Mouse (Mus musculus): ENCODE results near the gene Rhob. TPM values are rescaled to one million over a fixed set of nuclear protein-coding genes. Genes with fewer than 3 reads are reported as not detected.
"Not testable (repeated sequence)": the region's sequence is repeated elsewhere in the genome, so short reads cannot be mapped to it uniquely, and the experiment has no call there.

Gene Rhob
- polyA plus RNA-seq, 1 experiment = 130 TPM

DNA sequence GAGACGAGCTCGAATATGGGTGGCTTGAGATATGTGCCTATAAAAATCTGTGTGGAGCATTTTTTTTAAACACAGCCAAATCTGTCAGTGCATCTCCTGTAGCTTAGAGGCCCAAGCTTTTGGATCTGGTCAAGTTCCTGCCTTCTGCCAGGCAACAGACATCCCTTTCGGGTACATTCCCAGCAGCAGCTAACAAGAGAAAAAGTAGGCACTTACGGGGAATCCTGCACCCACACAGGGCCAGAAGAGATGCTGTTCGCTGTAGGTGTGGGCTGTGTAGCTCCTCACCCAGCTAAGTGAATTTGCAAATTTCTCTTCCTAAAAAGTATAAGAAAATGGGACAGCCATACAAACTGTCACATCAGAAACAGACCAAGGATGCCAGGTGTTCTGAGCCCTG is 34.8 kb downstream of the Rhob start:
- Histone ChIP-seq H3K36me3 (ENCODE audit: control insufficient read depth, insufficient read depth) (no peaks in the 10 kb centered on the region), H3K79me2 (ENCODE audit: control insufficient read depth, insufficient read depth) (no peaks in the 10 kb centered on the region), H3ac (ENCODE audit: control insufficient read depth, insufficient read length, low read depth) (no peak overlapping the region), H3K27me3 (ENCODE audit: control insufficient read depth, insufficient read depth, insufficient read length) (no peaks in the 10 kb centered on the region), H3K79me3 (ENCODE audit: low read depth) (no peaks in the 10 kb centered on the region), H3K4me3 (ENCODE audit: insufficient read depth, poor library complexity, severe bottlenecking) (no peak overlapping the region)
- TF ChIP-seq FOSL1 (IDR thresholded peaks at IDR 0.05; ENCODE audit: insufficient read depth, low read length, poor library complexity, severe bottlenecking) = no peak
- TF ChIP-seq USF1 (IDR thresholded peaks at IDR 0.05; ENCODE audit: low read depth) = no peak
- no peak for TF ChIP-seq CEBPB (IDR thresholded peaks at IDR 0.05; ENCODE audit: low read depth)
- TF ChIP-seq MYOG (IDR thresholded peaks at IDR 0.05; ENCODE audit: control insufficient read depth, extremely low read depth, insufficient read length) = no peak
- no peak for TF ChIP-seq MYOD1 (IDR thresholded peaks at IDR 0.05; ENCODE audit: control insufficient read depth, insufficient read length, low read depth)
- TF ChIP-seq MAX (IDR thresholded peaks at IDR 0.05) = no peak
- TF ChIP-seq CTCF (IDR thresholded peaks at IDR 0.05; ENCODE audit: control insufficient read depth, insufficient read depth, insufficient read length) = no peak

DNA sequence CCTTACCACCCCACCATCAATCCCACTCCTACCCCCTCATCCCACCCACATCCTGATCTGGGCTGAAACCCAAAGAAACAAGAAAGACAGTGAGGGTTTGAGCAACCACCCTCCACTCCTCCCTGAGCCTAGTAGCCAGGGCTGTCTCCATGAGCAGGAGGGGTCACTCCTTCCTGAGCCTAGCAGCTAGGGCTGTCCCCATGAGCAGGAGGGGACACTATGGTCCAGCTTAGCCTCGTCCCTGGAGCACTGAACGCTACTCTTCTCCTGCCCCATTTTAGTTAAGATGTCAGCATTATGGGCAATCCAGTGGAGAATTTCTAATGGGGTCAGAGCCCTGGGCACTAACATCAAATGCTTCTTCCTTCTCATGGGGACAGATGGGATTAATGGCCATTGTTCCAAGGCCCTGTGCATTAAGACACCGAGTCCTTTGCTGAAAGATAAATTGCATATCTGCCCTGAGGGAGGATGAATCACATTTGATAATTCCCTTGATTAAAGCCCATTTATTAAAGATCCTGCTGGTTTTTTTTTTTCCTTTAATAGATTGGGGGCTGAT is 36.1 kb downstream of the Rhob start:
- no peak for TF ChIP-seq MYOG (IDR thresholded peaks at IDR 0.05; ENCODE audit: control insufficient read depth, extremely low read depth, insufficient read length)
- no peak for TF ChIP-seq CEBPB (IDR thresholded peaks at IDR 0.05; ENCODE audit: low read depth)
- no peak for TF ChIP-seq FOSL1 (IDR thresholded peaks at IDR 0.05; ENCODE audit: insufficient read depth, low read length, poor library complexity, severe bottlenecking)
- no peak for TF ChIP-seq MYOD1 (IDR thresholded peaks at IDR 0.05; ENCODE audit: control insufficient read depth, insufficient read length, low read depth)
- TF ChIP-seq CTCF (IDR thresholded peaks at IDR 0.05; ENCODE audit: control insufficient read depth, insufficient read depth, insufficient read length) = no peak
- TF ChIP-seq MAX (IDR thresholded peaks at IDR 0.05) = no peak
- TF ChIP-seq USF1 (IDR thresholded peaks at IDR 0.05; ENCODE audit: low read depth) = no peak
- no peak overlapping the region for H3ac ChIP-seq (ENCODE audit: control insufficient read depth, insufficient read length, low read depth)
- H3K27me3 ChIP-seq (ENCODE audit: control insufficient read depth, insufficient read depth, insufficient read length) = no peaks in the 10 kb centered on the region
- H3K36me3 ChIP-seq (ENCODE audit: control insufficient read depth, insufficient read depth) = no peaks in the 10 kb centered on the region
- H3K79me2 ChIP-seq (ENCODE audit: control insufficient read depth, insufficient read depth) = no peaks in the 10 kb centered on the region
- H3K79me3 ChIP-seq (ENCODE audit: low read depth) = no peaks in the 10 kb centered on the region
- H3K4me3 ChIP-seq (ENCODE audit: insufficient read depth, poor library complexity, severe bottlenecking) = no peak overlapping the region

DNA sequence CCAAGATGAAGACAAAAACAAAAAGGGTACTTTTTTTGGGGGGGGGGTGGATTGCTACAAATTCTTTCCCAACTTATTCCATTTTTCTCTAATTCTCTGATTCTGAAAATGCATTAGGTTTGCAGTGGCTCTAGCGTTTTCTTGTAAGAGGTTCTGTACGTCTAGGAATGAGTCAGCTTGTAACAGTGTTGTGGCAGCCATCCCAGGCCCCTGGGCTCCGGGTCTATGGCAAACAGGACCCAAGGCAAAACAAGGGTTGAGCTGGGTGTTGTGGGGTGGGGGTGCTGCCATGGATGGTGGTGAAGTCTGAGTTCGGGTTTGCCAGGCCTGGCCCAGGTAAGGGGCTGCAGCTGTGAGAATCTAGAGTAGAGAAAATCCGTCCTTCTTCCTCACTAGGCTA is 37.3 kb downstream of the Rhob start:
- TF ChIP-seq MAX (IDR thresholded peaks at IDR 0.05) (no peak), MYOG (IDR thresholded peaks at IDR 0.05; ENCODE audit: control insufficient read depth, extremely low read depth, insufficient read length) (no peak), CEBPB (IDR thresholded peaks at IDR 0.05; ENCODE audit: low read depth) (no peak), USF1 (IDR thresholded peaks at IDR 0.05; ENCODE audit: low read depth) (no peak), MYOD1 (IDR thresholded peaks at IDR 0.05; ENCODE audit: control insufficient read depth, insufficient read length, low read depth) (no peak), CTCF (IDR thresholded peaks at IDR 0.05; ENCODE audit: control insufficient read depth, insufficient read depth, insufficient read length) (no peak), FOSL1 (IDR thresholded peaks at IDR 0.05; ENCODE audit: insufficient read depth, low read length, poor library complexity, severe bottlenecking) (no peak)
- Histone ChIP-seq H3ac (ENCODE audit: control insufficient read depth, insufficient read length, low read depth) (no peak overlapping the region), H3K79me2 (ENCODE audit: control insufficient read depth, insufficient read depth) (no peaks in the 10 kb centered on the region), H3K79me3 (ENCODE audit: low read depth) (no peaks in the 10 kb centered on the region), H3K36me3 (ENCODE audit: control insufficient read depth, insufficient read depth) (no peaks in the 10 kb centered on the region), H3K4me3 (ENCODE audit: insufficient read depth, poor library complexity, severe bottlenecking) (no peak overlapping the region), H3K27me3 (ENCODE audit: control insufficient read depth, insufficient read depth, insufficient read length) (no peaks in the 10 kb centered on the region)

DNA sequence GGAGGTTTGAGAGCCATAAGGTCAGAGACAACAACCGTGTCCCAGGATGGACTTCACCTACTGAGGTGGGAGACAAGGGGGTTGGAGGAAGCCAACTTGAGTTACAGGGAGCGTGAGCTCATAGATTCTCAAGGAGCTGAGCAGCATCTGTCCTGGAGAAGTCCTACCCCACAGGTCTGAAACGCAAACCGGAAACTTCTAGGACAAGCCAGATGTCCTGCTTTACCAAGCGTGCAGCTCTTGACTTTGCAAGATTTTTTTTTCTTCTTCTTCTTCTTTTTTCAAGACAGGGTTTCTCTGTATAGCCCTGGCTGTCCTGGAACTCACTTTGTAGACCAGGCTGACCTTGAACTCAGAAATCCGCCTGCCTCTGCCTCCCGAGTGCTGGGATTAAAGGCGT is 38.2 kb downstream of the Rhob start:
- H3K27me3 ChIP-seq (ENCODE audit: control insufficient read depth, insufficient read depth, insufficient read length); H3K4me3 ChIP-seq (ENCODE audit: insufficient read depth, poor library complexity, severe bottlenecking); H3K79me2 ChIP-seq (ENCODE audit: control insufficient read depth, insufficient read depth); H3K79me3 ChIP-seq (ENCODE audit: low read depth); H3K36me3 ChIP-seq (ENCODE audit: control insufficient read depth, insufficient read depth); H3ac ChIP-seq (ENCODE audit: control insufficient read depth, insufficient read length, low read depth): not testable (repeated sequence)

DNA sequence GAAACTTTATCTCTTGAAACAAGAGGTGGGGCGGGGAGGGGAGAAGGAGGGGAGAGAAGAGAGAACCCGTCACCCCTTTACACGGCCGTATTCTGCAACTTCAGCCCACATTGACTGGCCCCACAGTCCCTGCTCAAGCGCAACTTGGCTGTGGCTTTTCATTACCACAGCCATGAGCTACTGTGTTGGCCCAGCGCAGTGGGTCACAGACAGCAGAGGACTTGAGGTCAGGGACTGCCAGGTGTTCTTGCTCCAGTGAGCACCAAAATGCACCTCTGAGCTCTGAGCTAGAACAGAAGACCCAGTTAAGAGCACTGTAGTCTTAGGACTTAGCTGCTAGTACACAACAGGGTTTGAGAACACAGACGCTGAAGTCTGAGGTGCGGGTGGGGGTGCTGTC is 41.4 kb downstream of the Rhob start:
- Histone ChIP-seq H3K27me3 (ENCODE audit: control insufficient read depth, insufficient read depth, insufficient read length) (no peaks in the 10 kb centered on the region), H3K79me3 (ENCODE audit: low read depth) (no peaks in the 10 kb centered on the region), H3K4me3 (ENCODE audit: insufficient read depth, poor library complexity, severe bottlenecking) (no peak overlapping the region), H3ac (ENCODE audit: control insufficient read depth, insufficient read length, low read depth) (no peak overlapping the region), H3K36me3 (ENCODE audit: control insufficient read depth, insufficient read depth) (no peaks in the 10 kb centered on the region), H3K79me2 (ENCODE audit: control insufficient read depth, insufficient read depth) (no peaks in the 10 kb centered on the region)
- TF ChIP-seq CTCF (IDR thresholded peaks at IDR 0.05; ENCODE audit: control insufficient read depth, insufficient read depth, insufficient read length) (no peak), FOSL1 (IDR thresholded peaks at IDR 0.05; ENCODE audit: insufficient read depth, low read length, poor library complexity, severe bottlenecking) (no peak), MYOG (IDR thresholded peaks at IDR 0.05; ENCODE audit: control insufficient read depth, extremely low read depth, insufficient read length) (no peak), MAX (IDR thresholded peaks at IDR 0.05) (no peak), CEBPB (IDR thresholded peaks at IDR 0.05; ENCODE audit: low read depth) (no peak), USF1 (IDR thresholded peaks at IDR 0.05; ENCODE audit: low read depth) (no peak), MYOD1 (IDR thresholded peaks at IDR 0.05; ENCODE audit: control insufficient read depth, insufficient read length, low read depth) (no peak)

DNA sequence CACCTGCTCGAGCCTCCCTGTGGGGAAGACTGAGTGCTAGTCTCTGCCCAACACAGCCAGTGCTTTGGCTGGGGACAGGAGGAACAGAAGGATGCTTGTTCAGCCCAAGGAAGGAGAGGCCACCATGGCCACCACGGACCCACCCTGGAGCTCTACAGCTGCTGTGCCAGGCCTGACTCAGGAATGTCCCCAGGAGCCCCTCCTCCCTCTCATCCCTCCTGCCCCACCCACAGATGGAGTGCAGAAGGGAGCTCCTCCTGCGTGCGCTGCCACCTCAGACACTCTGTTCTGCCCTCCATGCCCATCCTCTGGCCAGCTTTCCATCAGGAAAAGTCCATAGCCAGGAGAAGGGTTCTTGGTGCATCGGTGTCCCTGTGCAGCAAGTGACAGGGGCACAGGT is 42.8 kb downstream of the Rhob start:
- TF ChIP-seq MAX (IDR thresholded peaks at IDR 0.05) (no peak), CTCF (IDR thresholded peaks at IDR 0.05; ENCODE audit: control insufficient read depth, insufficient read depth, insufficient read length) (no peak), MYOD1 (IDR thresholded peaks at IDR 0.05; ENCODE audit: control insufficient read depth, insufficient read length, low read depth) (no peak), FOSL1 (IDR thresholded peaks at IDR 0.05; ENCODE audit: insufficient read depth, low read length, poor library complexity, severe bottlenecking) (no peak), USF1 (IDR thresholded peaks at IDR 0.05; ENCODE audit: low read depth) (no peak), MYOG (IDR thresholded peaks at IDR 0.05; ENCODE audit: control insufficient read depth, extremely low read depth, insufficient read length) (no peak), CEBPB (IDR thresholded peaks at IDR 0.05; ENCODE audit: low read depth) (no peak)
- Histone ChIP-seq H3K79me3 (ENCODE audit: low read depth) (no peaks in the 10 kb centered on the region), H3K4me3 (ENCODE audit: insufficient read depth, poor library complexity, severe bottlenecking) (no peak overlapping the region), H3K36me3 (ENCODE audit: control insufficient read depth, insufficient read depth) (no peaks in the 10 kb centered on the region), H3K79me2 (ENCODE audit: control insufficient read depth, insufficient read depth) (no peaks in the 10 kb centered on the region), H3ac (ENCODE audit: control insufficient read depth, insufficient read length, low read depth) (no peak overlapping the region), H3K27me3 (ENCODE audit: control insufficient read depth, insufficient read depth, insufficient read length) (no peaks in the 10 kb centered on the region)
